Mouse (Mus musculus) neural tube, embryonic 14.5 days (tissue): ENCODE data around the gene Sbf1. TPM values are rescaled to one million over a fixed set of nuclear protein-coding genes. Genes with fewer than 3 reads are reported as not detected.

Experiments
- ATAC-seq: fragments of 200-750 bp; cut with Nextera tagmentation; 2 replicates; pipeline ENCODE4 v1.8.0; 2017; ENCODE audit warnings: low read depth, mild to moderate bottlenecking, moderate TSS enrichment, moderate library complexity
- H3K27ac ChIP-seq: fragments of 300-500 bp; sonication (generic); 2 replicates; pipeline ENCODE4 v1.5.1; 2014; ENCODE audit warnings: low read depth, mild to moderate bottlenecking, control low read depth, low read length, moderate library complexity, mixed read lengths
- H3K27me3 ChIP-seq: fragments of 300-500 bp; sonication (generic); 2 replicates; pipeline ENCODE4 v1.6.1; 2014; ENCODE audit warnings: low read length; ENCODE audit not compliant: control insufficient read depth, insufficient read depth
- H3K36me3 ChIP-seq: fragments of 300-500 bp; sonication (generic); 2 replicates; pipeline ENCODE4 v1.6.1; 2014; ENCODE audit warnings: low read length, mixed read lengths; ENCODE audit not compliant: control insufficient read depth, insufficient read depth
- H3K4me1 ChIP-seq: fragments of 300-500 bp; sonication (generic); 2 replicates; pipeline ENCODE4 v1.6.1; 2014; ENCODE audit warnings: low read length; ENCODE audit not compliant: control insufficient read depth, insufficient read depth
- H3K4me2 ChIP-seq: fragments of 300-500 bp; sonication (generic); 2 replicates; pipeline ENCODE4 v1.6.1; 2014; ENCODE audit warnings: mild to moderate bottlenecking, low read depth, low read length, control low read depth
- H3K4me3 ChIP-seq: fragments of 300-500 bp; sonication (generic); 2 replicates; pipeline ENCODE4 v1.5.1; 2014; ENCODE audit warnings: low read depth, low read length, control low read depth, mixed read lengths
- H3K9ac ChIP-seq: fragments of 300-500 bp; sonication (generic); replicated peaks from 2 replicates; pipeline ENCODE4 v1.6.1; 2014; ENCODE audit warnings: low read depth, mild to moderate bottlenecking, control low read depth, low read length, mixed read lengths
- H3K9me3 ChIP-seq: fragments of 300-500 bp; sonication (generic); 2 replicates; pipeline ENCODE4 v1.6.1; 2016; ENCODE audit warnings: low read length; ENCODE audit not compliant: control insufficient read depth
- WGBS: fragments of 180-500 bp; shearing (Covaris S2); extraction: QIAGEN DNeasy Blood & Tissue Kit; methylation state at CpG from one replicate; pipeline ENCODE4 v1.1.7; 2014; 5-methylcytosine and 5-hydroxymethylcytosine counted together
- polyA plus RNA-seq: library from polyadenylated mRNA; unstranded; fragments of >200 nt; fragmentation: Nextera tagmentation; extraction: Ambion mirVana; gene quantifications from 2 replicates; pipeline ENCODE4 v1.2.1, GENCODE M21; 2014

Sbf1 gene
- polyA plus RNA-seq, result 108 and 122 TPM in 2 replicates

DNA sequence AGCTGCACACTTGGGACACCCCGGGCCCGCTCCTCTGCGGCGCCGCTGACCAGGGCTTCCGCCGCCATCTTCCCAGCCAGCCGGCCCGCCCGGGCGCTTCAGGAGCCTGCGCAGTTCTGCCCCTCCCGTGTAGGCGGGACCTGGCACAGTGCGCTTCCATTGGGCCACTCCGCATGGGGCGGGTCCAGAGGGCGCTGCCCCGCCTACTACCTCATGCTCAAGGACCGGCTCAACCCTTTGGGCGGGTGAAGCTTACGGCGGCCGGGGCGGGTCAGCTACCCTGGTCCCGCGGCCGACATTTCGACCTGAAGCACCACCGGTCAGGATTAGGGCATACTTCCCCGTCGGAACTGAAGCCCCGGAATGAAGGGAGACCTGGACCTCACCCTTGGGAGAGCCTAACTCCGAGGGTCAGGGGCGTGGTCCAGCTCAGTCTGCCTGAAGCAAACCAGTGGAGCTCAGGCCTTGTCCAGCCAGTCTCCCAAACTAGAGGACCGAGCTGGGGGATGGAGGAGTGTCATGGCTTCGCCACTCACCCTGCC, at the start of gene Sbf1:
Gene Sbf1 (minus strand): TSS at position 122 of the 542 bp plus-strand sequence.
- H3K4me2 ChIP-seq, result peak within 1 kb of the TSS; percentile 79
- H3K4me3 ChIP-seq, result peak within 1 kb of the TSS; percentile 97
- ATAC-seq, result peak; percentile 99
- peak within 1 kb of the TSS; percentile 34; the same call in 1 of the 2 replicates for H3K27ac ChIP-seq
- no peaks in the 10 kb centered on the region for H3K27me3 ChIP-seq
- WGBS, result under 1% methylated on average over 34 of the region's 37 CpGs
- peaks cover 16% of the 10 kb centered on the region for H3K4me1 ChIP-seq
- no peaks in the 10 kb centered on the region for H3K36me3 ChIP-seq
- no peaks in the 10 kb centered on the region for H3K9me3 ChIP-seq
- H3K9ac ChIP-seq, result peak within 1 kb of the TSS; percentile 88

DNA sequence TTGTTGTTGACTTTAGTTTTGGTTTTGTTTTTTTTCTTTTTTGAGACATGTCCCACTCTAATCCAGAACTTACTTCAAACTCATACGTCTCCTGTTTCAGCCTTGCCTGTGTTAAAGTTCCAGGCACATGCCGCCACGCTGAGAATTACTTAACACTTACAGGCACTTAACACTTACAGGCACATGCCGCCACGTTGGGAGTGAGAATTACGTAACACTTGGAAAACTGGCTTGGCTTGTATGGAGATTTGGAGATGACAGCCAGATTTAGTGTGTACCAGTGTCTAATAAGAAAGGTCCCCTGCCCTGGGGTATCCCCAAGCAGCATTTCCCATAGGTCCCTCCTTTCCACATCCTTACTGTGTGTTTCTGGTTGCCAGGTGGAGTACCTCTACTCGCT, 47.9 kb upstream of the Sbf1 start:
- Histone ChIP-seq H3K4me3 (no peak overlapping the region), H3K4me1 (no peaks in the 10 kb centered on the region), H3K9ac (no peak overlapping the region), H3K27me3 (no peaks in the 10 kb centered on the region), H3K27ac (no peak overlapping the region), H3K4me2 (no peak overlapping the region), H3K36me3 (peaks cover 56% of the 10 kb centered on the region), H3K9me3 (no peaks in the 10 kb centered on the region)
- WGBS, result 95% methylated on average over 7 of the region's 7 CpGs
- no peak for ATAC-seq

DNA sequence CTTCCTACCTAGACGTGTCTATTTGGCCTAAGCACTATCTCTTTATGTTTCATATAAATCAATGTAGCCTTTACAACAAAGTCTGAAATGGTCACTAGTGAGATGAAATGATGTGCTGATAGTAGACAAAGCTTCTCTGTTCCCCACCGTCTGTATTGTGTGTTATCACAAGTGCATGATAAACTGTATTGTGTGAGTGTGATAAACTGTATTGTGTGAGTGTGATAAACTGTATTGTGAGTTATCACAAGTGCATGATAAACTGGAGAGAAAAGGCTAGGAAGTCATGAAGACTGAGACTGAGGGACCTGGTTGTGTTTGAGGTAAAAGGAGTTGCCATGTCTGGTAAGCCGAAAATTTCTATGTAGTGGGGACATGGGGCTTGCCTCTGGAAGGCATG, 43.7 kb upstream of the Sbf1 start:
- no peak for ATAC-seq
- WGBS, result 87% methylated on average over 3 of the region's 3 CpGs
- no peak overlapping the region for H3K9ac ChIP-seq

DNA sequence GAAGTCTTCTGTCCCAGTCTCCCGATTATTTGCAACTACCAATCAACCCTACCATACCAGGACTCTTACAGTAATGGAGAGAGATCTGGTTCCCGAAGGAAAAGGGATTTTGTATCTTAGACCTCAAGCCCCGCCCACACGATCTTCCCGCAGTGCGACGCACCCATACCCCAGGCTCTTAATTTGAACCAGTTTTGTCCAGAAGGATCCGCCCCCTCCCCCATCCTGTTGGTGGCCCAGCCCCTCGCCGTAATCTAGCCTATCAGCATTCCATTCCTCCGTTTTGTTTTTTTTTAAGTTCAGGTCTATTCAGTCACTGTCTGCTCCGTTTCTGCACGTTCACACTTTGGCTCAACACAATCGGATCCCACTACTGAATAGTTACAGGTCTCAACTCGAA, 41.3 kb upstream of the Sbf1 start:
- peak; percentile 50; the same call in 1 of the 2 replicates for ATAC-seq
- peak overlapping the region; percentile 85 for H3K27ac ChIP-seq
- peaks cover 8% of the 10 kb centered on the region; the same call in 1 of the 2 replicates for H3K4me1 ChIP-seq
- H3K9ac ChIP-seq, result peak overlapping the region; percentile 72
- H3K4me3 ChIP-seq, result peak overlapping the region; percentile 78
- WGBS, result under 1% methylated on average over 15 of the region's 15 CpGs
- H3K27me3 ChIP-seq, result no peaks in the 10 kb centered on the region
- H3K36me3 ChIP-seq, result peaks cover 19% of the 10 kb centered on the region
- peak overlapping the region; percentile 76 for H3K4me2 ChIP-seq
- no peaks in the 10 kb centered on the region for H3K9me3 ChIP-seq

More for the DNA sequence above, 43.7 kb upstream of the Sbf1 start:
- Histone ChIP-seq H3K9me3 (no peaks in the 10 kb centered on the region), H3K4me3 (no peak overlapping the region), H3K4me2 (no peak overlapping the region), H3K27me3 (no peaks in the 10 kb centered on the region), H3K4me1 (peaks cover 8% of the 10 kb centered on the region; the same call in 1 of the 2 replicates), H3K27ac (no peak overlapping the region), H3K36me3 (peaks cover 15% of the 10 kb centered on the region)

DNA sequence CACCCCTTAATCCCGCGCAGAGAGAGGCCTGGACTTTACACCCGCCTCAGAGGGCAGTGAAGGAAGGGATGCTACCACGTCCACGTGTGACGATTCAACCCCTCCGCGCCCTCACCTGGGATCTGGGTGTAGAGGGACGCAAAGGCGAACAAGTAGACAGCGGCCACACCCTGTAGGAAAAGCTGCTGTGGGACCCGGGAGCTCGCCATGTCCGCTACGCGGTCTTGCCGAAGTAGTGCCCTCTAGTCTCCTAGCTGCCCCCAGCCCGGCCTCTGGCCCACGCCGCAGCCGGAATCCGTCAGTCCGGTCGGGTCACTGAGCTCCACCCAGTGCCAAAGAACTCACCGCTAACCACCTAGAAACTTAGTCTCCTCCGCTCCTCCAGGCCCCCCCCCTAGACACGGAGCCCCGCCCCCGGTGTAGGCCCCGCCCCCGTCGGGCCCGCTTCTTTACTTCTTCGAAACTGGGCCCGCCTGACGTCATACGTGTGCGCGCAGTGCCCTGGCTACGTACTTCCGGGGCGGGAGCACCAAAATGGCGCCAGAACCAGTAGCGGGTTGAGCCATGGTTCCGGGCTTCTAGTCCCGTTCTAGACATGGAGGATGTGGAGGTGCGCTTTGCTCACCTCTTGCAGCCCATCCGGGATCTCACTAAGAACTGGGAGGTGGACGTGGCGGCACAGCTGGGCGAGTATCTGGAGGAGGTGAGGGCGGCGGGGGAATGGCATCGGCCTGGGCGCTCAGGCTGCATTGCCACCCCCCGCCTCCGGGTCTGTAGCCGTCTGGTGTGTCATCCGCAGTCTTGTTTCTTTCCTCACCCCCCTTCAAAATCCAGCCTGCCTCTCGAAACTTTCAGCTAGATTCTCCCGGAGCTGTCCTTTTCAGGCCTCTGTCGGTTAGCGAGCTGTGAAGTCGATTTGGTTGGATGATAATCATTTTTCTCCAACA, 40.4 kb upstream of the Sbf1 start, which contains the start of the genes Lmf2 and Ncaph2:
Gene Lmf2 (minus strand): TSS at position 419 of the 947 bp plus-strand sequence.
Gene Ncaph2 (plus strand): TSS at position 479 of the 947 bp plus-strand sequence.
- Histone ChIP-seq H3K9me3 (no peaks in the 10 kb centered on the region), H3K36me3 (peaks cover 24% of the 10 kb centered on the region), H3K4me2 (peak within 1 kb of the TSS; percentile 79), H3K9ac (peak within 1 kb of the TSS; percentile 72), H3K4me1 (peaks cover 8% of the 10 kb centered on the region; the same call in 1 of the 2 replicates), H3K4me3 (peak within 1 kb of the TSS; percentile 78), H3K27ac (peak within 1 kb of the TSS; percentile 85), H3K27me3 (no peaks in the 10 kb centered on the region)
- 0% methylated on average over 64 of the region's 64 CpGs for WGBS
- peak; percentile 91 for ATAC-seq

DNA sequence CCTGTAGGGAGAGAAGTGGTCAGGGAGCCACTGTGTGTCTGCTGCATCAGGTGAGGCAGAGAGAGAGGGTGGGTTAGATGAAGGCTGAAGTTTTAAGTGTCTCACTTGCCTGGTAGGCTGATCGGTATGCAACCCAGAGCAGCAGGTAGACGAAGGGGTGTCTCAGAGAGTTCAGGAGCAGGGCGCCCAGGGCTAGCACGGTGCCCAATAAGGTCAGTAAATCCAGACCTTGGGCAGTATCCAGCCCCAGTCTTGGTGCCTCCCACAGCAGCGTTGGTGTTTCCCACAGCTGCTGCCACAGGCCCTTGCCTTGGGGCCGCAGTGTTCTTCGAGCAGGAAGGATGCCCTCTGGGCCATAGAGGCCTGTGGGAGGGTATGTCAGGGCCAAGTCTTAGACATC, 39.3 kb upstream of the Sbf1 start:
- Histone ChIP-seq H3K36me3 (peaks cover 21% of the 10 kb centered on the region), H3K27me3 (no peaks in the 10 kb centered on the region), H3K4me3 (peak overlapping the region; percentile 78), H3K9ac (peak overlapping the region; percentile 72; the same call in 1 of the 2 replicates), H3K9me3 (no peaks in the 10 kb centered on the region), H3K27ac (no peak overlapping the region), H3K4me1 (peaks cover 8% of the 10 kb centered on the region; the same call in 1 of the 2 replicates), H3K4me2 (peak overlapping the region; percentile 79)
- WGBS, result 83% methylated on average over 7 of the region's 7 CpGs
- ATAC-seq, result 0 out of 2 replicates have a peak, but pooled peaks have one; percentile 9

DNA sequence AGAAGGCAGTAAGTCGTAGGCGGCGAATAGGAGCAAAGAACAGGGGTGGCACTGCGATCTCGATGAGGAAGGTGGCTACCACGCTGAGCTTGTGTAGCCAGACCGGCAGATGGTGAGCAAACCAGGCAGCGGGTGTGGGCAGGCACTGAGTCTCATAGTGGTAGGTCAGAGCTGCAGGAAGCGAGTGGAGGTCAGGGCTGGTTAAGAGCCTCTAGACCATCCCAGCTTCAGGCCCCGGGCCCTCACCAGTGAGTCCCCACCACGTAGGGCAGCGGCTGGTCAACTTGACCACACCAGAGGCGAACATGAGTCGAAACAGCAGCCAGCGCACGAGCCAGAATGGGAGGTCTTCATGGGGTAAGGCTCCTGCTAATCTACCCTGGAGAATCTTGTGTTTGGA, 38.7 kb upstream of the Sbf1 start:
- WGBS, result 93% methylated on average over 16 of the region's 16 CpGs
- H3K27me3 ChIP-seq, result no peaks in the 10 kb centered on the region
- peaks cover 8% of the 10 kb centered on the region; the same call in 1 of the 2 replicates for H3K4me1 ChIP-seq
- peaks cover 21% of the 10 kb centered on the region for H3K36me3 ChIP-seq
- no peak overlapping the region for H3K4me3 ChIP-seq
- no peak for ATAC-seq
- no peak overlapping the region for H3K27ac ChIP-seq
- H3K4me2 ChIP-seq, result peak overlapping the region; percentile 79; the same call in 1 of the 2 replicates
- H3K9ac ChIP-seq, result no peak overlapping the region
- no peaks in the 10 kb centered on the region for H3K9me3 ChIP-seq

DNA sequence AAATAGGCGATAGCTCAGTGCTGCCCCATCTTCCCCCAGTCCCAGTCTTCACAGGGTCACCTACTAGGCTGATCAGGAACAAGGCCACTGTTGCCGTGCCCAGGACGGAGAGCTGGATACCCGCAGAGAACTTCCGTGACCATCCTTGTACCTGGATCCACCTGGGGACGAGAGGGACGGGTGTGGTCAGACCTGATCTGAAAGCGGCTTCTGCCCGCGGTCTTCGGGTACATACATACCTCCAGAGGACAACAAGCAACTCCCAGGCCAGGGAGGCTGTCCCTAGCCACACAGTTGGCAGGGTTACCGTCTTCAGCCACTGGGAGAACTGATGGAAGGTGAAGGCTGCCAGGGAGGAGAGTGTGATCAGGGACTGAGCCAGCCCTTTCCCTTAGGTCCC, 37.7 kb upstream of the Sbf1 start:
- no peak for ATAC-seq
- no peak overlapping the region for H3K9ac ChIP-seq
- peaks cover 21% of the 10 kb centered on the region for H3K36me3 ChIP-seq
- no peaks in the 10 kb centered on the region for H3K27me3 ChIP-seq
- H3K4me1 ChIP-seq, result peaks cover 8% of the 10 kb centered on the region; the same call in 1 of the 2 replicates
- H3K27ac ChIP-seq, result no peak overlapping the region
- H3K4me2 ChIP-seq, result no peak overlapping the region
- 94% methylated on average over 12 of the region's 12 CpGs for WGBS
- H3K9me3 ChIP-seq, result no peaks in the 10 kb centered on the region
- no peak overlapping the region for H3K4me3 ChIP-seq
